Mouse (Mus musculus): ENCODE measurements at regions not wholly inside any gene's neighbourhood (a gene's known extent, or its start where the extent isn't known, plus 50 kb on each side); places are given as distances from the start of the nearest gene placed in this dataset.

DNA sequence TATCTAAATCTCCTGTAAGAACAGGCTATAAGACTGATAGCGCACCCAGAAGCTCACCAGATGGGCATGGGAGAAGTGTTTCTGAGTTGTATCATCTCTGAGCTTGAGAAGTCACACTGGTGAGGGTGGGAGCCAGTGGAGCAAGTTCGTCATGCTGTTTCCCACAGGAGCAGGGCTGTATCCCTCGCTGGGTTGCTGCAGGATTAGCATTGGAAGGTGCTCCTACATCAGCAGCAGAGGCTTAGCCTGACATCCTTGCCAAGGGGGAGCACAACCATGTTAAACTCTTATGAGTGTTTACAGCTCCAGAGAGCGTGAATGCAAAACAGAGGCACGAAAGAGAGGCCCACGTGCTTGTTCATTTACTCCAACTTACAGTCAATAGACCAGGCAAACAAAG lies 395.4 kb upstream of the Atp11b start:
- Histone ChIP-seq H3K9ac (no peak overlapping the region), H3K4me3 (replicated peaks) (no peak overlapping the region), H3K9me3 (no peaks in the 10 kb centered on the region), H3K4me1 (peaks cover 24% of the 10 kb centered on the region), H3K27ac (no peak overlapping the region), H3K4me2 (no peak overlapping the region), H3K27me3 (no peaks in the 10 kb centered on the region), H3K36me3 (replicated peaks) (no peaks in the 10 kb centered on the region)
- ATAC-seq (ENCODE audit: low FRiP score) = no peak
- WGBS = 61% methylated on average over 6 of the region's 6 CpGs

DNA sequence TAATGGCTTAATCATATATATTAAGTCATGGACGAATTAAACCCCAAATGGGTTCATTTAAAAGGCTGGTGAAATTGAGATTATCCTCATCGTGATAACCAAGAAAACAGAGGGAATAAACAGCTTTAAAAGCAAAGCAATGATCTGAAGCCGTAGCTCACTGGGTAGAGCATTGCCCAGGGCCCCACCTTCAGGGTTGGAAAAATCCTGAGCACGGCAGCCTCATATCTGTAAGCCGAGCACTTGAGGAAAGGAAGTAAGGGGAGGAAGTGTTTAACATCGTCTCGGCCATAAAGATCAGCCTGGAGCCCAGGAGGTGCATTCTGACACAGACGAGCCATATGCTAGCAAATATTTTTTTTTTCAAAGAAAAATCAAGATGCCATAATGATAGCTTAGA lies 394.6 kb upstream of the Atp11b start:
- Histone ChIP-seq H3K9me3 (no peaks in the 10 kb centered on the region), H3K9ac (no peak overlapping the region), H3K4me3 (replicated peaks) (no peak overlapping the region), H3K36me3 (replicated peaks) (no peaks in the 10 kb centered on the region), H3K27ac (no peak overlapping the region), H3K27me3 (no peaks in the 10 kb centered on the region), H3K4me1 (peaks cover 19% of the 10 kb centered on the region), H3K4me2 (no peak overlapping the region)
- no peak for ATAC-seq (ENCODE audit: low FRiP score)
- WGBS = 73% methylated on average over 8 of the region's 8 CpGs

DNA sequence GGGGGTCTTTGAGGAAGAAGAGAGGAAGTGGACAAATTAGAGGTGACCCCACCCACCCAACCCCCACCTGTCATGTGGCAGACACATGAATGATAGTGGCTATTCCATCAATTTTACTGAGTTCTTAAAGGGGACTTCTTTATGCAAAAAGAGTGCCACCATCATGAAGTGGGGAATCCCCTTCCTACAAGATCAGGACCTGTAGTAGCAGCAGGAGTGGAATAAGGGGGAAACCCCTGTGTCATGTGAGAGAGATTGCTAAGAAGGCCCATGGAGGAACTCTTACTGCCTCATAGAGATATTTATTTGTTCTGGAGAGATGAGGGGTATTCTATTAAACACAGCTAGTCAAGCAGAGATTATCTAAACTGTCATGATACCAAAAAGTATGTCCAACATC lies 393.4 kb upstream of the Atp11b start:
- Histone ChIP-seq H3K9me3 (no peaks in the 10 kb centered on the region), H3K27ac (no peak overlapping the region), H3K4me3 (replicated peaks) (no peak overlapping the region), H3K9ac (no peak overlapping the region), H3K4me2 (no peak overlapping the region), H3K4me1 (peaks cover 16% of the 10 kb centered on the region; the same call in 1 of the 2 replicates), H3K27me3 (no peaks in the 10 kb centered on the region), H3K36me3 (replicated peaks) (no peaks in the 10 kb centered on the region)
- no peak for ATAC-seq (ENCODE audit: low FRiP score)

DNA sequence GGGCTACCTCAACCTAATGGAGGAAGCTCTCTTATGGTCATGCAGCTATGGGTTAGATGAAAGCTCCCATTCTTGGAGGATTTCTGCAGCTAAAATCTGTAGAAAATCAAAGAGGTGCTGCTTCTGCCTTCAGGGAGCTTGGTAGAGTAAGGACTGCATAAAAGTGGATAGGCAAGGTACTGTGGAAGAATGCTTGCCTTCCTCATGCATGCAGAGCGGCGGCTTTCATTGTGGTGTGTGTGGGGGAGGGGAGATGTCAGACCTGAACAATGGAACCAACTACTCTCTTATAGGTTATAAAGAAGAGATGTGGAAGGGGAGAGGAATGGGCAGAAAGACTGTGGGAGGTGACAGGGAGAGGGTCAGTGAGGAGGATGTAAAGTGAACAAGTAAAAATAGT lies 392.8 kb upstream of the Atp11b start:
- Histone ChIP-seq H3K4me1 (peaks cover 16% of the 10 kb centered on the region; the same call in 1 of the 2 replicates), H3K4me3 (replicated peaks) (no peak overlapping the region), H3K9ac (no peak overlapping the region), H3K36me3 (replicated peaks) (no peaks in the 10 kb centered on the region), H3K4me2 (no peak overlapping the region), H3K27ac (no peak overlapping the region), H3K9me3 (no peaks in the 10 kb centered on the region), H3K27me3 (no peaks in the 10 kb centered on the region)
- no peak for ATAC-seq (ENCODE audit: low FRiP score)
- 75% methylated on average over 2 of the region's 2 CpGs for WGBS

DNA sequence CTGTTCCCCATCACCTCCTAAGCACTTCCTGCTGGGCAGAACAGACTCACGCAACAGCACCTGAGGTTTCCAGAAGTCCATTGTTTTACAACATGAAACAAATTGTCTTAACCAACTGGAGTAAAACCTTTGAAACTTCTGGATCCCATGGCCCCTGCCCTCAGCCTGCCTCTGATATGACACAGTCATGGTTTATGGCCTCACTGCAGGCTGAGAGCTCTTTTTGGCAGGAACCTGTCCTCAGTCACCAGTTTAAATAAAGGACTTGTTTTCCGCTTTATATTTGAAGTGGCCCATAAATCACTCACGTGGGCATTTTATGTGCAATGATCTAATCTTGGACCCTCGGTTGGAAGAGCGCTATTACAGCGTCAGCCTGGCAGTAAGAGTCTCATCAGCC lies 388.5 kb upstream of the Atp11b start:
- Histone ChIP-seq H3K4me2 (no peak overlapping the region), H3K27ac (no peak overlapping the region), H3K9me3 (no peaks in the 10 kb centered on the region), H3K4me1 (0 out of 2 replicates have a peak, but pooled peaks cover 6% of the 10 kb centered on the region), H3K9ac (no peak overlapping the region), H3K4me3 (replicated peaks) (no peak overlapping the region), H3K27me3 (no peaks in the 10 kb centered on the region), H3K36me3 (replicated peaks) (no peaks in the 10 kb centered on the region)
- no peak for ATAC-seq (ENCODE audit: low FRiP score)
- WGBS = 92% methylated on average over 6 of the region's 6 CpGs

DNA sequence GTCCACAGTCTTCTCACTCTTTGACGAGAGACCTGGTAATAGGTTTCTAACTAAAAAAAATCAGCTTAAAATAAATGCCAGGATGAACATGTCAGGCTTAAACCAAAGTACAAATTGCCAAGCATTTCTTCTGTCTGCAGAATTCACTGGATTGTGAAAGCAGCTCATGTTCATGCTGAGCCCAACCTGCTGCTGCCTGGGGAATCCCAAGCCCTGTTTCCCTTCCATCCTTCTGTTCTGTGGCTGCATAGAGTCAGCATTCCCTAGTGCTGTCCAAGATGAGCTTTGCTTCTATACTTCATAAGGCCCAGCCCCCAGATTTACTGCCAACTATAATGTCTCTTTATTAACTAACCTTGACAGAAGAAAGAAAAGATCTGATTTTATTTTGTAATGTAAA lies 381.6 kb upstream of the Atp11b start:
- no peak for ATAC-seq (ENCODE audit: low FRiP score)
- H3K4me1 ChIP-seq = no peaks in the 10 kb centered on the region

DNA sequence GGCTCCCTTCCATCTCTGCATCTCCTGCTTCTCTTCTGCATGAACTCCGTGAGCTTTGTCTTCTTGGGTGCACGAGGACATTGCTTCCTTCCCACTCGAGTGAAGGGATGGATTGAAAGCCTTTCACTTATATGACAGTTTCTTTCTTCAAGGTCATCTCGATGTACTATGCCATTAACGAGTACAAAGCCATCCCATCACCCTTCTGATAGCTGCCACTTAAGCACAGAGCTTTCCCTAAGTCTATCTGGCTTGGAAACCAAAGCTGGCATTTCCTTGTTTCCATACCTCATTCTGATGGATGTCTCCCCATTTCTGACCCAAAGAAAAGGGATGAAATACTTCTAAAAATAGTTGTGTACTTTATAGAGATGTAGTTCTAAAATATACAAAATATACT lies 366.5 kb upstream of the Atp11b start:
- Histone ChIP-seq H3K4me3 (replicated peaks) (no peak overlapping the region), H3K27ac (no peak overlapping the region), H3K9ac (no peak overlapping the region), H3K4me1 (no peaks in the 10 kb centered on the region), H3K27me3 (no peaks in the 10 kb centered on the region), H3K4me2 (no peak overlapping the region), H3K9me3 (no peaks in the 10 kb centered on the region), H3K36me3 (replicated peaks) (no peaks in the 10 kb centered on the region)
- 71% methylated on average over 5 of the region's 5 CpGs for WGBS
- no peak for ATAC-seq (ENCODE audit: low FRiP score)

More for the DNA sequence above, 381.6 kb upstream of the Atp11b start:
- H3K36me3 ChIP-seq (replicated peaks) = no peaks in the 10 kb centered on the region
- H3K9ac ChIP-seq = no peak overlapping the region
- 93% methylated on average over 1 of the region's 1 CpGs for WGBS
- no peaks in the 10 kb centered on the region for H3K9me3 ChIP-seq
- no peak overlapping the region for H3K27ac ChIP-seq
- no peak overlapping the region for H3K4me3 ChIP-seq (replicated peaks)
- no peak overlapping the region for H3K4me2 ChIP-seq
- H3K27me3 ChIP-seq = no peaks in the 10 kb centered on the region

DNA sequence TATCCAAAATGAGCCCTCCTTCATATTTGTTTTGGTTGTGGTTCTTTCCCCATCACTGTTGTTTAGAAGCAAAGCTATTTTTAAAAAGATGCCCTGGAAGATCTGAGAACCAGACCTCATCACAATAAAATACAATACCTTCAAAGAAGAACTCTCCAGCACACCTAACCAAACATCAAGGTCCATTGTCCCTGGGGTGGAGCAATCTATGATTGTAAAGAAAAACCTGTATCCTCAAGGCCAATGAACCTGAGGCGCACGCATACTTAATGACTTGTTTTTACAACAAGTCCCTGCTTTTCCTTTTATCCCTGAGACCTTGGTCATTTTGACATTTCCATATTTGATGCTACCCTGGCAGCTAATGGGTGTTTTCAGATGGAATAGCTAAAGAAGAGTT lies 361.2 kb upstream of the Atp11b start:
- Histone ChIP-seq H3K27ac (no peak overlapping the region), H3K27me3 (no peaks in the 10 kb centered on the region), H3K4me2 (no peak overlapping the region), H3K36me3 (replicated peaks) (no peaks in the 10 kb centered on the region), H3K4me3 (replicated peaks) (no peak overlapping the region), H3K9ac (no peak overlapping the region), H3K9me3 (no peaks in the 10 kb centered on the region), H3K4me1 (no peaks in the 10 kb centered on the region)
- ATAC-seq (ENCODE audit: low FRiP score) = no peak
- 89% methylated on average over 2 of the region's 2 CpGs for WGBS

DNA sequence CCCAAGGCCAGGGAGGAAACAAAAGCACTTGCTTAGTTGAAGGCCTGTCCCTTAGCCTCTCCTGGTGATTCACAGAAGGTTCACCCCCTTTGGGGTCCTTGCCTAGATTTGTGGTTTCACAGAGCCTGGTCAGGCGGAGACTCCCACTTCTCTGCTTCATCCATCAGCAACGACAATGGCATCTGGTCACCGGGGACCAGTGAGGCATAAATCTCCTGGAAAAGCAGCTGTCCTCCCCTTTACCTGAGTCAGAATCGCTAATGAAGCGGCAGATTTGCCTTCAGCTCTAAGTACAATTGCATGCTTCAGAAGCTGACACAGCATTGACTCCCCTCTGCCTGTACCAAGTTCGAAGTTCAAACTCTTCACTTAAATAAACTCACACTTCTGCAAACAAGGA lies 353.7 kb upstream of the Atp11b start:
- 80% methylated on average over 6 of the region's 6 CpGs for WGBS
- no peak for ATAC-seq (ENCODE audit: low FRiP score)

DNA sequence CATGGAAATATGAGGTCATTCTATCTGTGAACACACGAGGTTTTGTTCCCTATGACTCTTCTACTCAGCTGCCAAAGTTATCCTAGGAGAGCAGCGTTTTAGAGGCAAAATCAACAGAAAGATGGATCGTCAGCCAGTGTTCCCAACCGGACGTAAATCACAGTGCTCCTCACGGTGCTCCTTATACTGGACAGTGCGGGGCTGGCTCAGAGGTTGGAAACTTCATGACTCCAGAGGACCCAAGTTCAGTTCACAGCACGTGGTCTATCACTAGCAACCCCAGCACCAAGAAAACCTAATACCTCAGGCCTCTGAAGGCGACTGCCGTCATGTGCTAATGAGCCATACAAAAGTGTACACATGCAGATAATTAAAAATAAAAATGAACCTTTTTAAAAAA lies 351.2 kb upstream of the Atp11b start:
- H3K4me3 ChIP-seq (replicated peaks) = no peak overlapping the region
- no peaks in the 10 kb centered on the region for H3K9me3 ChIP-seq
- ATAC-seq (ENCODE audit: low FRiP score) = no peak
- H3K27ac ChIP-seq = peak overlapping the region; percentile 38; the same call in 1 of the 2 replicates
- no peak overlapping the region for H3K9ac ChIP-seq
- no peak overlapping the region for H3K4me2 ChIP-seq
- H3K27me3 ChIP-seq = no peaks in the 10 kb centered on the region
- 85% methylated on average over 10 of the region's 10 CpGs for WGBS
- no peaks in the 10 kb centered on the region for H3K36me3 ChIP-seq (replicated peaks)
- H3K4me1 ChIP-seq = peaks cover 37% of the 10 kb centered on the region

More for the DNA sequence above, 353.7 kb upstream of the Atp11b start:
- Histone ChIP-seq H3K4me1 (peaks cover 21% of the 10 kb centered on the region), H3K36me3 (replicated peaks) (no peaks in the 10 kb centered on the region), H3K4me3 (replicated peaks) (no peak overlapping the region), H3K9me3 (no peaks in the 10 kb centered on the region), H3K27ac (no peak overlapping the region), H3K27me3 (no peaks in the 10 kb centered on the region), H3K9ac (no peak overlapping the region), H3K4me2 (no peak overlapping the region)

DNA sequence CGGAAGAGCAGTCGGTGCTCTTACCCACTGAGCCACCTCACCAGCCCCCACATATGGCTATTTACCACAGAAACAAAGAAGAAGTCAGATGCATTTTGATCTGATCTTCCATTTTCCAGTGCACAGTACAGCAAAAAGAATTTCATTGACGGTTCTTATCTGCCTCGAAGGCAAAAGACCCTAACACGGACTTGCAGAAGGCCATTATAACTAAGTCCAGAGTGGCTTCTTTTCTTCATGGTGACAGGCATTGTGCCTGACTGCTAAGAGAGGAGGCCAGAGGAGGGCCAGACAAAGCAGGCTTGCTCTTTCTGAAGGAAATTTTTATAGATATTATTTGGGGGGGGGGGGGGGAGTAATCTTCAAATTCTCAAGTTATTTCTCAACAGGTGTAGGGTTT lies 350.0 kb upstream of the Atp11b start:
- H3K4me2 ChIP-seq = no peak overlapping the region
- H3K9ac ChIP-seq = no peak overlapping the region
- no peaks in the 10 kb centered on the region for H3K9me3 ChIP-seq
- peak overlapping the region; percentile 96 for H3K27ac ChIP-seq
- H3K36me3 ChIP-seq (replicated peaks) = no peaks in the 10 kb centered on the region
- no peaks in the 10 kb centered on the region for H3K27me3 ChIP-seq
- H3K4me1 ChIP-seq = peaks cover 37% of the 10 kb centered on the region
- ATAC-seq (ENCODE audit: low FRiP score) = no peak
- H3K4me3 ChIP-seq (replicated peaks) = no peak overlapping the region
- 39% methylated on average over 5 of the region's 5 CpGs for WGBS

DNA sequence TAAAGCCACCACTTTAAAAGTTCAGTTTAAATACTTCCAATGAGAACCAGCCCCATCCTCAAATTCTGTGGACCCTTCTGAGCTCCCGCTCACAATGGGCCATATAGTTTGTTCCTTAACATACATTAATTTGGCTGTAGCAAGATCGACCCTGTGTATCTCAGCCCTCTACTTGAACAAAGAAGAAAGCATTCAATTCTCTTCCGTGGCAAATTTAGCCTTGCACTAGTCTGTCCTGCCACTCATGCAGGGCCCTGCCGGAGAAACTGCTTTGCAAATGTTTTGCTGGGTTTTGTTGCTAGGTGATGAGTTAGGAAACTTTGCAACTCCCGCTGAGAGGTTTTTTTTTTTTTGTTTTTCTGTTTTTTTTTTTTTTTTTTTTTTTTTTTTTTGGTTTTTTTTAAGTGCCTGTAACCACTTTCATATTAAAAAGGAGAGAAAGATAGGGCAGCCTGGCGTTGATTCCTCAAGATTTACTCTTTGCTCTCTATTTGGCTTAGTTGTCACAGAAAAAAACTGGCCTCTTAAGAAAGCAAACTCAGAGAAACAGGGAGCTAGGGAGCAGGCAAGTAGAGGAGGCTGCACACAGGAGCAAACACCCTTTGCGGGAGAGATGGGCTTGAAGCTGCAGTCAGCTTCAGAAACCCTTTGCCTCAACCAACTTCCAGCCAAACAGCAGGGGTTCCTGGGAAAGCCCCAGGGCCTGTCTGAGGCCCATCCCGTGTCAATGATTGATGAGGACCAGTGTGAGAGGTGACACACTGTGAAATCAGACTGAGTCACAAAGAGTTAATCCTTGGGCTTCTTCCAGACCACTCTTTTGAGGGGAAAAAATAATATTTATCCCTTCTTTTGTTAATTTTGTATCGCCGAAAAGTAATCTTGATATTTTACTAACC lies 349.2 kb upstream of the Atp11b start:
- Histone ChIP-seq H3K9ac (peak overlapping the region; percentile 40; the same call in 1 of the 2 replicates), H3K27me3 (no peaks in the 10 kb centered on the region), H3K9me3 (no peaks in the 10 kb centered on the region), H3K27ac (peak overlapping the region; percentile 96), H3K36me3 (replicated peaks) (no peaks in the 10 kb centered on the region), H3K4me1 (peaks cover 37% of the 10 kb centered on the region), H3K4me3 (replicated peaks) (no peak overlapping the region), H3K4me2 (peak overlapping the region; percentile 11)
- whole genome bisulfite sequencing = 1% methylated on average over 10 of the region's 10 CpGs
- ATAC-seq (ENCODE audit: low FRiP score) = peak; percentile 72

DNA sequence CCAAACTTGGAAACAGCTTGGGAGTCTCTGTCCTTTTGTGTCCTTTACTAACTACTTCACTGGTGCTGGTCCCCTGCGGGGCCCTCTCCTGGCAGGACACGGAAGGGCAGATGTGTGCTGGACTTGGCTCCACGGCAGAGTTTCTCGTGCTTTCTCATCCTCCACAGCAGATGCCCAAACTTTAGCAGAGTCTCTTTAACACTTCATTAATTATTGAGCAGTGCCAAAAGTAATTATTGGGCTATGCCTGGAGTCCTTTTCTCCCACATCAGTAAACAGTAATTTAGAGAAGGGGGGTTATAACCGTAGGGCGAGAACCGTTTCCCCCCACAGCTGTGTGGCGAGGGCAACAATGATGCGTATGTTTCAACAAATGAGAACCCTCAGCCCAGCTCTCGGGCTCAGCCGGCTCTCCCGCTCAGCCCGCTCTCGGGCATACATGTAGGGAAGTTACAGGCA lies 348.3 kb upstream of the Atp11b start:
- 0 out of 2 replicates have a peak overlapping the region, but pooled peaks have one; percentile 40 for H3K9ac ChIP-seq

More for the DNA sequence above, 348.3 kb upstream of the Atp11b start:
- Histone ChIP-seq H3K36me3 (replicated peaks) (no peaks in the 10 kb centered on the region), H3K4me3 (replicated peaks) (no peak overlapping the region), H3K4me2 (peak overlapping the region; percentile 11; the same call in 1 of the 2 replicates), H3K27ac (peak overlapping the region; percentile 96), H3K27me3 (no peaks in the 10 kb centered on the region), H3K4me1 (peaks cover 34% of the 10 kb centered on the region), H3K9me3 (no peaks in the 10 kb centered on the region)
- peak; percentile 78 for ATAC-seq (ENCODE audit: low FRiP score)
- WGBS = 30% methylated on average over 14 of the region's 14 CpGs

All from forebrain, embryonic 12.5 days (tissue).